Mouse (Mus musculus): Measurements from ENCODE around the gene Snapc2.

The Snapc2 gene

DNA sequence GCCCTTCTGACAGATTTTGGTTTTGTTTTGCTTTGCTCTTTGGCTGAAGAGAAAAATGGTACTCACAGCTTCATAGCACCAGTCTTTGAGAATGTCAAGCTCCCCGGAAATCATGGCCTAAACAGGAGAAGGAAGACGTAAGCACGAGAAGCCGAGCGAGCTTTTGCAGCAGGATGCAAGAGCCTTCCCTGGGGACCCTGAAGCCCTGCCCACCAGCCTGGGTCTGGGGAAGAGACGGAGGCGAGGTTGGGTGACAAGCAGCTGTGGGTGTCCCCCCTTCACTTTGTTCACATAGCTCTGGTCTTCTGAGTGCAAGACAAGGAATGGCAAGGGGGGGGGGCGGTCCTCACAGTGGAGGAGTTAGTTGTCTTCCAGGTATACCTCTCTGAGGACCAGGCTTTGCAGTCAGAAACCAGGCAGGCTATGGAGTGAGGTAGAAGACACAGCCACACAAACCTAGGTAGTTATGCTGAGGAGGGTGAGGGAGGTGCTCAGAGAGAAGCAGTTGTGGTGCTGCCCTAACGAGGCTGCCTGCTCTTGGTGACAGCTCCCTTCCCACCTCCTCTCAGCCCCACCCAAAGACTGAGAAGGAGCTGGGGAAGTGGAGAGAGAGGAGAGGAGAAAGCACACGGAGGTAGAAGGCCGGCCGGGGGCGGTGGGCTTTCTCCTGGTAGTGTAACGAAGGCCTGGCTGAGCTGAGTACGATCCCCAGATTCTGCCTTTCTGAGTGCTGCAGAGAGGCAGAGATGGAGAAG is 12.5 kb downstream of the Snapc2 start:
- in situ Hi-C loops (cut with MboI): no loop called here

DNA sequence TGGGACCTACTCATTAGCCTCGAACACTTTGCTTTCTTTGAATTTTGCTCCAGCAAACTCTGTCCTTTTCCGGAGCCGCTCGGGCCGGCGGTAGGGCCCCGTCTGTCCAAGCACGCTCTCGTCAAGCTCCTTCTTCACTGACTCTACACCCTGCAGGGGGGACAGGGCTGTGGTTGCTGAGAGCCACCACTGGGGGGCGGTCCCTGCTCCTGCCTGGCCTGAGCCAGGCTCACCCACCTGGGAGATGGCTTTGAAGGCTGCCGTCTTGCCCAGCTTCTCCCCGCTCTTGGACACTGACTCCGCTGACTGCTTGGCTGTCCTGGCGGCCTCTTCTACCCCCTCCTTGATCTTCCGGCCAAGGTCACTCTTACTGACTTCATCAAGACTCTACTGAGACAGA is 14.7 kb downstream of the Snapc2 start:
- in situ Hi-C loops (cut with MboI): no loop called here

DNA sequence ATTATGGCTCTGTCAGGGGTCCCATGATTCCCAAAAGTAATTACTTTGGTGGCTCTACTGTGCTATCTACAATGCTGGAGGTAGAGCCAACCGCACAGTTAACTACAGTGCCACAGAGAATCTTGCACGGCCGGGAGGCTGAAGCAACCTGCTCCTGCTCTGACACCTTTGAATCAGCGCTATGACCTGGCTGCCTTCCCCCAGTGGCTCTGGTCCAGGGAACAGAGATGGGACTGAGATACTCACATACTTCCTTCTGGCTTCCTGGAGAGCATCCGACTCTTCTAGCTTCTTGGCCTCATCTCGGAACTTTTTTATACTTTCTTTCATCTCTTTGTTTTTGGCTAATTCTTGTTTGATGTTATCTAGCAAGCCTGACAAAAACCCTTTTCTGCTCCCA is 16.7 kb downstream of the Snapc2 start:
- in situ Hi-C loops (cut with MboI): no loop called here

DNA sequence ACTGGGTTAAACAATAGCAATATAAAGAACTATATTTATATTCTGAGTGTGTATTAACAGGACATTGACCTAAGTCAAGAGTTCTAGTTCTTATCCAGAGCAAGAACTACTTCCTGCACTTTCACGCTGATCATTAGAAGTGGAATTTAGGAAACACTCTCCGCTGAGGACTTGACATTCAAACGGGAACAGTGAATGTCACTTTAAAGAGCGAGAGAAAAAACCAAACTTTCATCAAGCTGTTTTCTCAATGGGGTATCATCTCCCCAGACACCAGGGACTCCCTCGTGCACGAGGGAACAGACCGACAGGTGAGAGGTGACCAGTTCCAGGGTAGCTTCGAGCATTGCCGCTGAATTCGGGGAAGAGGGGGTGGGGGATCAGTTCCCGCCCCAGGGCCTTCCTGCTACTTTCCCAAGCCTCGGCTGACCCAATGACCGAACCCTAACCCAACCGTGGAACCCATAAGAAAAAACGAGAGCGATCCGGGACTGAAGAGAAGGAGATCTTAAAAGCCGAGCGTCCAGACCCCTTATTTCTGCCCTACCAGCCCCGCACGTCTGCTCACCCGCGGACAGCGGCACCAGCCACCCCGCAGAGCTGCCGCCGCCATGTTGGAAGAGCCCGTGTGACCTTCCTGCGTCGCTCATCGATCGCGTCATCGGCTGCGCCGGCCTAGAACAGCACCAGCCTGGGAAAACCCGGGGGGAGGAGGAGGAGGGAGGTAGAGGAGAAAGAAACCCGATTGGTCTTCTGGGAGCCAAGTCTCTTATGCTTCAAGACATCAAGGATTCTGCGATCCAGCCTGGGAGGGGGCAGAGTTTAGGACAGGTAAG is 22.6 kb downstream of the Snapc2 start, which contains the start of gene Timm44:
Gene Timm44, minus strand, starts transcription at position 639 of the 836 bp plus-strand sequence.
- in situ Hi-C loops (cut with MboI): no loop called here

DNA sequence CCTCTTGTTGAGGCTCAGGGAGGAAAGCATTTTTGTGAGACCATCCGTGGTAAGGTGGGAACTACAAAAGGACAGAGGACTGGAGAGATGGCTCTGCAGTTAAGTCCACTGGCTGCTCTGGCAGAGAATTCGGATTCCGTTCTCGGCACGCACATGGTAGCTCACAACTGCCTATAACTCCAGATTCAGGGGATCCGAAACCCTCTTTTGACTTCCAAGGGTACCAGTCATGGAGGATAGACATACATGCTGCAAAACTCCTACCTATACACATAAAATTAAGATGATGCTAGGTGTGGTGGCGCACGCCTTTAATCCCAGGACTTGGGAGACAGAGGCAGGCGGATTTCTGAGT is 23.2 kb downstream of the Snapc2 start:
- in situ Hi-C loops (cut with MboI): no loop called here

DNA sequence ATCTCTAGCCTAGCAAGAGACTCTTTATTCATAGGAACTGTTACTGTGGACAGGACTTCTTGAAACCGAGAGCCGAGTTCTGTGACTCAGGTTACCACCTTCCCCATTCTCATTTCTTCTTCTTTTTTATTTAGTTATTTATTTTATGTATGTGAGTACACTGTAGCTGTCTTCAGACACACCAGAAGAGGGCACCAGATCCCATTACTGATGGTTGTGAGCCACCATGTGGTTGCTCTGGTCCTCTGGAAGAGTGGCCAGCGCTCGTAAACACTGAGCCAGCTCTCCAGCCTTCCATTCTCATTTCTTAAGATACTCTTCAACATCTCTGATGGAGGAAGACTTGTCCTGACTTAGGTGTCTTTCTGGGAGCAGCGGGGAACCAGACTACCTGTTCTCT is 39.9 kb downstream of the Snapc2 start:
- in situ Hi-C loops (cut with MboI): no loop called here

DNA sequence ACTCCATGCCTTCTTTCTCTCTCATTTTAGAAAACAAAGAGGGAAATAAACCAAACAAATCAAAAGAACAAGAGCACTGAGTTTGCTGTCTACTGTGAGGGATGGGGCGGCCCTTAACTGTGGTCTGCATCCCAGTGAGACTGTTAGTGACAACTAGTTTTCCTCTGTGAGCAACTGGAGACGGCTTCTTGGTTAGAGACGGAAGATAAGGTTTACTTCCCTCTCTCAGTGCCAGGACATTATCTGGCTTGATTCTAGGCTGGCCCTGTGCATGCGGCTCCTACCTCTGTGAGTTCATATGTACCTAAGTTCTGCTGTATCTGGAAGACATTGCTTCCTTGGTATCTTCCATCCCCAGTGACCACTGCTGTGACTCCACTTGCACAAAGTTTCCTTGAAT is 44.9 kb downstream of the Snapc2 start:
- in situ Hi-C loops (cut with MboI): no loop called here

DNA sequence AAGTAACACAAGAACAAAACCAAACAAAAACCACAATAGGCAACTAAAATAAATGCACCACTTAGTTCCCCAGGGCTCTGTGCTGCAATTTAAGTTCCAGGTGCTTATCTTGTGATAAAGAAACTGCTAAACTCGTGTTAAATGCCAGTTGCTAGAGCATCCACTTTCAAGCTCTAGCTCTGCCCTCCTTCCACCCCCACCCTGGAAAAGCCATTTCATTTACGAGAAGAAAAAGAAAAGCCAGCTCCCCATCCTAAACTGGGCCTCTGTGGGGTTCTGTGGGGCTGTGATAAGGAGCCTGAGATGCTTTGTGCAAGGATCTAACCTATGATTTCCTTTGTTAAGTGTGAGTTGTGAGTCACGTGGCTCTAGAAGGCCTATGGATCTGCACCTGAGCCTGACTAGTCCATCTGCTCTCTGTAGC is 51.3 kb downstream of the Snapc2 start:
- in situ Hi-C loops (cut with MboI): no loop called here
